Mouse (Mus musculus) left cerebral cortex, postnatal 14 days (tissue): ENCODE measurements at regions not wholly inside any gene's neighbourhood (a gene's known extent, or its start where the extent isn't known, plus 50 kb on each side); places are given as distances from the start of the nearest gene placed in this dataset.
A peak's percentile ranks its signal among the peaks of the same experiment; 100 is the strongest.

Experiments
- DNase-seq, 2 experiments: peaks; one replicate each; pipeline ENCODE4 v3.0.0; 2021 to 2022; ENCODE audit warnings: low spot score in 2 of 2, mixed read lengths in 1 of 2
- intact Hi-C: fragments of 180-260 bp; cut with DNase I; formaldehyde crosslinking; loops from one replicate; pipeline ENCODE4 v1.15.1; 2025

DNA sequence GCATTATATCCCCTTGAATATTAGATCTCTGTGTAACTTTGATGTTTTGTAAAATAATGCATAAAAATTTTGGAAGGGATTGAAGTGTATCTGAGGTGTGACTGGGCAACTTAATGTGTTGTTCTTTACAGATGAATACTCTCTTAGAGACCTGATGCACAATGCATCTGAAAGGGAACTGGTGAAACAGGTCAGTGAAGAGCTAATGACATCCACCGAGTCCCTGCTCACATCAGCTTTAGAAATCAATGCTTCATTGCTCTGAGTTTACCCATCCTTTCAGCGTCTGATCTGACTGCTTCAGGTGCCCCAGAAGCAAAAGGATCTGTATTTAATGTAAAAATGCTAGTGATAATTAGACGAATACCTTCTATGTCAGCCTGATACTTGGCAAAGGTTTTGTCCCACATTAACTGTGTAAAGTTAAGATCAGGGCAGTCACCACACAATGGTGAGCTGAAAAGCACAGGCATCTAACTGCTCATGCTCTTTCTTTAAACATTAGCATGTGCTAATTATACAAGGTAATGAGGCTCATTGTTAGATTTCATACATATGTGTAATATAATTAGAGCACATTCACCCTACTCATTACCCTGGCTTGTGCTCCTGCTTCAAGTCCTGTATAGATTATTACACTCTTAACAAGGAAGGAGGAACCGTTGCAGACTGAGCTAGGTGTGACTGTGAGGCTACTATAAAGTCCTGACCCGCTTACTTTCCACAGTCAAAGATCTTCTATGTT lies 204.6 kb upstream of the Tlr4 start:
- no peak for DNase-seq
- intact Hi-C loops = no loop called here

DNA sequence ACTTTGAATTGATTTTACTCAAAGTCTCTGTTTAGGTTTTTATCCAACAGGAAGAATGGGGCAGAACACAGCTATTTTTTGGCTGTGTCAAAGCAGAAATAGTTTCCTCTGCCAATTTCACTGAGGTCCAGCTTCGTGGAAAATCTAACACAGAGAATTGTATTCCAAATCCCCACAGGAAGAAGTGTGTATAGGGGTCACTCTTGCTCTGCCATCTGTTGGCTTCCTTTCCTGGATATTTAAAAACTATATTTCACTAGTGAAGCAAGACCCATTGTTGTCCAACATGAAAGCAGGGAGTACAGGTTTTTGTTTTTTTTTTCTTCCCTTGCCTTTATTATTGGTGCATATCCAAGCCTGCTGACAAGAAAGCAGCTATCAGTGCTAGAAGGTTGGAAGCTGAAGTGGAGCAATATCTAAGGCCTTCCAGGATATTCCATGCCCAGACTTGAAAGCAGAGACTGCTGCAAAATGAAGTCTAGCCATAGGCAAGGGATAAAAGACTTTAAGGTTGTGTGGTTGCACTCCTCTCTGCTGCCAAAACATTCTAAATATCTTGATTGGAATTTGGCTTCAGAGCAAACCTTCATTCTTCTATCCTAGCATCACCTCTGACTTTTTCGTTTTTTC lies 208.5 kb upstream of the Tlr4 start:
- DNase-seq = no peak
- intact Hi-C loops = no loop called here

DNA sequence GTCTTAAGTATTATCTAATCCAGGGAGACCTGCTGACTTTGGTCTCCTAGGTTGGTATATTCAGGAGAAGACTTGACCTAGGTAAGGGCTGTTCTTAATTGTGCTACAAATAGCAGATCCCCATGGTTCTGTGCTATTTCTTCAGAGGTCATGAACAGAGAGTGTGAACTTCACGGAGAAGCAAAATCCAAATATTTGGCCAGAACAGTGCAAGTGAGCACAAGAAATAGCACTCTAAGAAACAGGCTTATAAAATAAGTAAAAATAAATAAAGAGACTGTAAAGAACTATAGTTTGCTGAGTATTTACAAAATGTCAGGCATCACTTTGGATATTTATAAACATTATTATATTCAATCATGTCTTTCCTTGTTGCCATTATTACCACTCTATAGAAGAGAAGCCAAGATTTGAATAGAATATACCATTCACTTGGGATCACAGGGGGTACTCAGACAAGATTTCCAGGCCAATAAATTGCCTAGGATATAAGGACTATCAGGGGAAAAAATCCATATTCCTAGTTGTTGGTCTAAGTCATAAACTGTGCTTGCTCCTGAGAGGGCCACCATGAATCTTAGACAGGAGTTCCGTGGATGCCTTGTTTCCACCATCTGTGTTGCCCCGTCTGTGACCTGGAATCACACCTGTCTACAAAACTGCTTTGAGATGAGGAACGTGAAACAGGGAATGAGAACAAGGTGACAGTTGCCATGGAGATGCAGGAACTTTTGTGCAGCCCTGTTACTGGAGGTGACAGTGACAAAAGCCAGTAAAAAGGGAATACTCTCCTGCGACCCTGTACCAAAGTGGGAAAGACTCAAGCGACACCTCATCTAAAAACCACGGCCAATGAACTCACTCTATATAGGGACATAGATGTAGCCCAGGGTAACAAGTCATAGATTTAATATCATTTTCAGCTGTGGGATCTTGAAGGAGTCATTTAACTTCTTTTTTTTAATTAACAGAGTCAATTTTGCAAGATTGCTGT lies 209.3 kb upstream of the Tlr4 start:
- DNase-seq = no peak
- intact Hi-C loops = no loop called here

DNA sequence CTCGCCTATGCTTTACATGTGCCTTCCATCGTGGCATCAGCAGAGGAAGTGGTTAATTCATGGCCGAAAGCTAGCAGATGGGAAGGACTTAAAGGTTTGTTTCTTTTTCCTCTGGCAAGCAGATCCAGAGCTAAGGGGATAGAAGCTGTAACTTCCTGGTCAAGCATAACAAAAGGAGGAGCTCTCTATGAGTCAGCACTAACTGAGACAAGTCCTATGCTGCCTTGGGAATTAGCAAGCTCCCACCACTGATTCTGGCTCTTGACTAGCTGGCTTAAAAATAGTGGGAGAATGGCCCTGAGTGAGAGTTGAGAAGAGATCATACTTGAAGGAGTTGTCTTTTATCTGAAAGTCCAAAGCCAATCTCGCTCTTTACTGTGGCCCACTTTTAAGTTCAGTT lies 210.3 kb upstream of the Tlr4 start:
- intact Hi-C loops = no loop called here
- DNase-seq = no peak

DNA sequence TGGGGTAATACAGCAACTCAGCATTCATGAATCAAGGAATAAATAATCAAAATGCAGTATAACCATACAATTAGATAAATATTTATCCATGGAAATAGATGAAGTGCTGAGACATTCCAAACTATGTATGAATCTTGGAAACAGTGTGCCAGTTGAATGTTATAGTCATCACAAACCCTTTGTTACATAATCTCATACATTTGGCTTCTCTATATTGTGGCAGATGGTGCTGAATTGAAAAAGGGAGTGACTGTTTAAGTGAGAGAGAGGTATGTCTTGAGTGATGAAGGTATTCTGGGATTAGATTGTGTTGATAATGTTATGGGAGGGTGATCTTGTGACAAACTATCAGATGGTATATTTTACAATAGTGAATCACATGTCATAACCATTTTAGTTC lies 200.4 kb upstream of the Astn2 start:
- DNase-seq = no peak
- intact Hi-C loops = no loop called here

DNA sequence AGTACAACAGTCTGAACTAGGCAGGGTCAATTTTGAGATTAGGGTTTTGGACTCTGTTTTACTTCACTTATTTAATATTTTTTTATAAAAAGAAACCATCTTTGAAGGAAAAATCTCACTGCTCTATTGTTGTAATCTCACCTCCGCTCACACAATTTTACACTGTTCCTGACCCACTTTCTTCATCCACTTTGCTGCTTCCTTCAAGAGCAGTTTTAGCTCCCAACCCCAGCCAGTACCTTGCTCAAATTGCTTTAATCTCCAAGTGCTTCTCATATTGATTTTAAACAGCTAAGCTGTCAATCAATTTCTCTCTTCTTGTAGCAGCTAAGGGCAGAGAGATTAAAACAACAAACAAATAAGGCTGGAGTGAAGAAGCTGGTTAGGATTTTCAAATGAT lies 194.3 kb upstream of the Astn2 start:
- intact Hi-C loops = no loop called here
- DNase-seq = no peak

DNA sequence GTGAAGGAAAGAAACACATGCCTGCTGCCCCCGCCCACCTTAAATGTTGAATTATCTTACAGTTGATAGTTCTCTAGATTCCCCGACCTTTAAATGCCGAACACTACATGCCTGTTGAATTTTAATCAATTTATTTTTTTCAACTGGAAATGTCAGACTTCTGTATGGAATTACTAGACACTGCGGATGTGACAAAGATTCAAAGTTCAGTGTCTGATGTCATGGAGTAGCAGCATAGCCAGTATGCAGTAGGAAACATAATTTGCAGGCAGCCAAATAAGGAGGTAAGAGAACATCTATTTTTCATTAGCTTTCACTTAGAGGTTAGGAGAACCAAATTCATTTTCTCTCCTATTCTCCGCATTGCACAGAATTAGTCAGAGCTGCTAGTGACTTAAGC lies 182.2 kb upstream of the Astn2 start:
- intact Hi-C loops = no loop called here
- no peak for DNase-seq

DNA sequence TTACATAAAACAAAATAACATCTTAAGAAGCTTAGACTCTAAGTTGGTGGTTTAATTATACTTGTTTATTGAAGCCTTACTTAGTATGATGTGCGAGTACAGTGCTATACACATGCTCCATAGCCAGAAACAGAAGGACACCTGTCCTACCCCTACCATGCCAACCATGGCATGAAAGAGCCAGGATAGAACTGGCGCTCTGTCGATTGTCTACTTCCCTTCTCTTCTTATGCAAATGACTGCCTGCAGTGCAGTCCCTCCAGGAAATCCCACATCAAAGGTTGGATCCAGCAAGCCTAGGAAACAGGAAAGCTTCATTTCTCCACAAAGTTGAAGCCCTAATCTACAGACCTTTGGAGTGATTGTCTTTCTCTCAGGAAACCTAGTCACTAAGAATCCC lies 181.8 kb upstream of the Astn2 start:
- no peak for DNase-seq
- intact Hi-C loops = no loop called here

DNA sequence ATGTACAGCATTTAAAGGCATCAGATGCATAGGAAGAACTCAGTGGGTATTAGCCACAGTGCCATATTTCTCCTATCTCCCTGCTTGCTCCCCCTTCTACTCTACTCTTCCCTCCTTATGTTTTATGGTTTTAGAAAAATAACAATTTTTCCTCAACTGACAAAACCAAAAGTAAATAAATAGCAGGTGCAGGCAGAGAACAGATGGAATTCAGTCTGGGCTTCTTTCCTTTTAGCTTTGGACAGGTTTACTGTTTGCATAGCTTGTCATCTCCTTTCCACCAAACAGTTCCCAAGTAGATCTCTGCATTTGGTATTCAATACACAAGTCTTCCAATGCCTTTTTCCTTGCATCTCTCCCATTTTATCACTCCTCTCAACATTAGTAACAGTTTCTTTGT lies 152.5 kb upstream of the Astn2 start:
- DNase-seq = no peak
- intact Hi-C loops = no loop called here

DNA sequence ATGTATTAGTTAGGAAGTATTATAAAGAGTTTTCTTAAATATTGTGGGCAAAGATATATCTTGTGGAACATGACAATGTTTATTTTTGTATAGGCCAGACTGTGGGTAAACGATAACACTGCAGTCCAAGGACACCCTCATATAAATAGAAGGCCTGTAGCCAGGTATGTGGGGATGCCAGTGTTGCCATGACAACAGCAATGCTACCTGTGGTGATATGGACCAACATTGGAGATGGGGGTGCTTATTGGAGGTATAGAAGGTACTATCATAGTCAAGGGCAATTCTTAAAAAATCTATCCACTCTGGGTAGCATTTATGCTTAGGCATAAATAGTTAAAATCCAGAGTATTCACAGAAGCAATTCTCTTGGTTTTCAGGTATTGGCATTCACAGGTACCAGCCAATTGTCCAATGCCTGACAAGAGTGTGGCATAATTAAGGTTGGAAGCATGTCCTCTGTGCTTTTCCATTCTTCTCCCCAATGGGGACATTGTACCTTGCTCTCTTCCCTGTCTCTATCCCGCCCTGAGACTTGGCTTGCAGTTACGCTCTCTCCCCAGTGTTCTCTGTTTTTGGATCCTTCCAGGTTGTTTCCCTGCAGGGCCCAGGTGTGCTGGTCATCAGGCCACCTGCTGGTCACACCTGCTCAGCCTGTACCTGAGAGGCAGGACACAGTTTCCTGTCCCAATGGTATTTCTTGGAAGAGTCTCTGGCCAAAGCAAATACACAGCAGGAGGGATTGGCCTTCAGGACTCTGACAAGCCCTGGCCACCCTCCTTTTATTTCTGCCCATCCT lies 146.1 kb upstream of the Astn2 start:
- intact Hi-C loops = no loop called here
- no peak for DNase-seq

DNA sequence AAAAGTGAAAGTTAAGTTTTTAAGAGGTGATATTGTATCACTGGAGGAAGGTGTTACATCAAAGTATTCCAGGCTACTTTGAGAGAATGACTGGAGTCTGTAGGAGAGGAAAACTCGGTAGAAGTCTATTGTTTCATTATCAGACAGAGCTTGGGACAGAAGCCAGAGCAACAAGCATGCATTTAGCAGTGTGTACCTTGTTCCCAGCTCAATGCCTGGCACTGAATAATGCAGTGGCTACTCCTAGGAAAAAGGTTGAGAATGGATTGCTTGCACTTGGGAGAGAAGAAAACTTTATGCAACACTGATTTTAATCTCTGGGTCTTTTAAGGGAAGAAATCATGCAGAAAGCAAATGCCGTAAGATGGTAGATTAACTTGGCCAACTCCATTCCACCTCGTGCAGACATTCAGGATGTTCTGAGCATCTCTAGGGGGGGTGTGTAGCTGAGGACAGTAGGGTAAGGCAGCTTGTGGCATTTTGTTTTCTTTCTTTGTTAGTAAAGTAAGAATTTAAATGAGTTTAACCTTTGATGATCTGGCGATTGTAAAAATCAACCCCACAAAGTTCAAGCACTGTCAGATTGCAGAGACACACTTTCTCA lies 138.5 kb upstream of the Astn2 start:
- no peak for DNase-seq
- intact Hi-C loops = no loop called here

DNA sequence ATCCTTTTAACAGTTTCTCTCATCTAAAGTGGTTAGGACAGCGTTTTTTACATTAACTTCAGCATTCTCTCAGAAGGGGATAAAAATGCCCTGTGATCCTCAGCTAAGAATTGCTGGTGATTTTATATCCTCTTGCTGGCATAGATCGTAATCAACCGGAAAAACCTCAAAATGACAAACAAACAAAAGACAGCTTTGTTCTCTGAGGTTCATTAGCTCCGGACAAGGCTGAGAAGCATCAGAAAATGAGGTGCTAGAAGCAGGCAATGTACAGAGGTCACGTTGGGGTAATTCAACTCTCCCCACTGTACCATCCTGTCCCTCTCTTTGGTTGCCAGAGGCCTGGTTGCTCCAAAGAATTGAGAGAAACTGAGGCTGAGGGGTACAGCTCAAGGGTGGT lies 120.0 kb upstream of the Astn2 start:
- no peak for DNase-seq
- intact Hi-C loops = no loop called here

DNA sequence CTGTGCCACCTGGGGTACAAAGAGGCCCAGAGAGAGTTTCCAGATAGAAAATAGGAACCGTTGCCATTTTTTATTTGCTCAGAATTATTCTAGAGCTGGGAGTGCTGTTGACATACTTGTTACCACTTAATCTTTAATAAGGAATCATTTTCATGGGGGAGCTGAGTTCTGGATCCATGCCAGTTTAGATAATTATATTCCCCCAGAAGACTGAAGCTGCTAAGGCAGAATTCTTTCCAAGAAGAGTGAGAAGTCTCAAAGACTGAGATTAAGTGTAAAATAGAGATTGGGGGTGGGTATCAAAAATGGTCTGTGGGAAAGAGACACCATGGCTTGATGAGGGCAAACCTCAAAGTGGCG lies 119.5 kb upstream of the Astn2 start:
- no peak for DNase-seq
- intact Hi-C loops = no loop called here

DNA sequence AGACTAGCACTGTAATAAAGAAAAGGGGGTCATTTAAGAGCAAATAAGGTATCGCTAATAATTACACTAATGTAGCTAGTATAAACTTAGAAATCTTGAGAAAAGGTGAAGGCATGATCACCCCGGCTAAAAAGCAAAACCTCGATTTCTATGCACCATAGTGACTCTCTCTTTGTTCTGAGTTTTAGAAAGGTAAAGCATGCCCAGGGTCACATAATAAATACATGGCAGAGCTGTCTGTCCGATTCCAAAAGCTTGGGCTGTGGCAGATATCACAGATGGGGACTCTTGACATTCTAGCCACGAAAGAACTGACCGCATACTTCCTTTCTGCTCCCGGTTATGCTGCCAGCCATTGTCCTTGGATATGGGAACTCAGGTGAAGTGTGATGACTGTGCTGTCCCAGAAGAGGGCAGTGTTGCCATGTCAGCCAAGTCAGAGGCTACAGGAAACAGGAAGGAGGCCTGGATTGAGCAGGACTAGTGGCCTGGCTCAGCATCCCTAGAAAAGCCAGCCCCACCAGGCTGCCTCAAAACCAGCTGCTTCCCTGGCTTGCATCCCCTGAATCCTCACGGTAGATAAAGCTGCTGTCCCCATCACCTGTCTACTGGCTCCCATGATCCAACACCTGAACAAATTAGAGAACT lies 119.0 kb upstream of the Astn2 start:
- intact Hi-C loops = no loop called here
- peak; percentile 19 to 42 for DNase-seq

DNA sequence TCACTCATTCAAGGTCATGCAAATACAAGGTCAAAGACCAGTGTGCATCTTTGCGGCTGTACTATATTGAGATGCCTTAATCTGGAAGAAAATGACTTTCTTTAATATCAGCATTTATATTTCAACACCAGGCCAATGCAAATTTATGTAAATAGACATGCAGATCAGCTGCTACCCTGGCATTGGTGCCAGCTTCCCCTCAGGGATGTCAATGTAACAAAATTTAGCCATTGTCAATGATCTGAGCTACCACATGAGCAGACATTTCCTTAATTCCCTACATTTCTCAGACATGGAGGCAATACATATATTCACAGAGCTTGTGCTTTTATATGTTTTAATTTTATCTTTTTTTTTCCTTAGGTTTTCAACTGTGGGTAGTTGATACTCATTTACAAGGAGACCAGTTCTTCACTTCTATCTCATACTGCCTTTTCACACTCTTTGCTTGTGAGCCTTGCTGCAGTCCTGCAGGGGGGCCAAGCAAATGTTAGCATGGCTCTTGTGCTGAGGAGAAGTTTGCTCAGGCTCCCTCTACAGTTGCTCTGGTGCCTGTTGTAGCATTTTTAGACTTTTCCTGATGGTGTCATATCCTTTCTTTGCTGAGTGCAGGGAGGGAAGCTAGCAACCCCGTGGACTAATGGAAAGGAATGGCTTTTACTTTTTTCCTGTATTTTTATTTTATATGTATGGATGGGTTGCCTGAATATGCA lies 117.8 kb upstream of the Astn2 start:
- DNase-seq = no peak
- intact Hi-C loops = no loop called here

DNA sequence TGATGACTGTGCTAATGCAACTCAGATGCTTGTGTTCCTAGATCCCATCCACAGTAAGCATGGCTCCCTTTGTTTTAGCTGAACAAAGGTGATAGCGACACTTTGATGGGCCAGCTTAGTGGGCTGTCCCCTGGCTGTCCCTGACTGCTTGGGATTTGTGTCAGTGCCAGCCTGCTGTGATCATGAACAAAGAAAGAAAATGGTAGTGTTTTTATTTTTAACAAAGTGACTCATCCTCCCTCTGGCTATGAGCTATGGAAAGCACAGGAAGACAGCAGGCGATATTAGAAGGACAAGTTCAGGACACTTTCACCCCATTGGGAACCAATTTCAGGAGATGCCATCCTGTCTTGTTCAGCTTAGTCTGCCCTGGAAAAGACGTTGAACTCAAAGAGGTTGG lies 116.4 kb upstream of the Astn2 start:
- DNase-seq = no peak
- intact Hi-C loops = no loop called here

DNA sequence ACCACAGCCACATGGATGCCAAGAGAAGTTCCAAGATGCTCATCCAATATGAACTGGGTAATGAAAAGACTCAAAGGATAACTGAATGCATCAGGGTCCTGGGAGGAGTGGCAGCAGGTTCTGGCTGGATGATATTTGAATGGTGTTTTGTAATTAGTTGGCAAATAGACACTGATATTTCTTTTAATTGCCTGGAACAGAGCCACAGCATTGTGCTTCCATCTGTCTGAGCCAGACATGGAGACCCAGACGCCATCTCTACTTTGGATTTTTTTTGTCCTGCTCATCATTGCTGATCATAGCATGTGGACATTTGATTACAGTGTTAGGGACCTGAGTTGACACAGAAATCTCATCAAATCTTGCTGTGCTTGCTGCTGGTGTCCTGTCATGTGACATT lies 111.4 kb upstream of the Astn2 start:
- intact Hi-C loops = no loop called here
- DNase-seq = no peak

DNA sequence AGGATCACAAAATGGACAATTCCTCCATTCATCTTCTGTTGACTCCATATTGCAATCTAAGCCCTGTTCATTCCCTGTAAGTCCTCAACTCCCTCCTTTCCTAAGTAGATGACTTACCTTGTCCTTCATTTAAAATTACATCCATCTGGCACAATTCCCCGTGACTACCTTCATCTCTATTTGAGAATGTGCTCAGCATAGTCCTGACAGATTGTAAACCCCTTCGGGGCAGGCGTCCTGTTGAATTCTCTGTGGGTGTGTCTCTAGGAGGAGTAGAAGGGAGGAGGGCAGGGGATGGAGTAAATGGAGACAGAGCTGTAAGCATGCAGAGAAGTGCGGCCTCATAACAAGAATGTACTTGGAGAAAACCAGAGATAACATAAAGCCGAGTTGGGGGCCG lies 79.1 kb upstream of the Astn2 start:
- intact Hi-C loops = no loop called here
- DNase-seq = no peak
